Mouse (Mus musculus) MEL (cell line): ENCODE measurements around the gene Ptprk. TPM values are rescaled to one million over a fixed set of nuclear protein-coding genes. Genes with fewer than 3 reads are reported as not detected.

Experiments used
- DNase-seq: peaks from one replicate; pipeline ENCODE4 v3.0.0; 2011; ENCODE audit warnings: low read depth, low spot score
- H3K27ac ChIP-seq: 2 replicates; pipeline ENCODE4 v1.5.1; 2012; ENCODE audit warnings: low read depth, mild to moderate bottlenecking, control low read depth, low read length, moderate library complexity; ENCODE audit not compliant: control insufficient read depth
- H3K27me3 ChIP-seq, 2 experiments: fragments of 150-350 bp in 1 of 2; sonication (generic) in 1 of 2; 2 replicates each; pipeline ENCODE4 v1.6.1; 2012; ENCODE audit warnings: low read length in 2 of 2, mild to moderate bottlenecking in 2 of 2, improper control_type of control experiment in 1 of 2, moderate library complexity in 1 of 2; ENCODE audit not compliant: insufficient read depth in 2 of 2, control insufficient read depth in 1 of 2
- H3K36me3 ChIP-seq, 2 experiments: 2 replicates each; pipeline ENCODE4 v1.6.1; 2012 to 2014; ENCODE audit warnings: low read length in 2 of 2, improper control_type of control experiment in 1 of 2, inconsistent platforms in 1 of 2, mild to moderate bottlenecking in 1 of 2; ENCODE audit not compliant: insufficient read depth in 2 of 2, control insufficient read depth in 1 of 2
- H3K4me1 ChIP-seq, 2 experiments: fragments of 150-350 bp in 1 of 2; sonication (generic) in 1 of 2; 2 replicates each; pipeline ENCODE4 v1.6.1; 2012; ENCODE audit warnings: low read length in 2 of 2, improper control_type of control experiment in 1 of 2, mild to moderate bottlenecking in 1 of 2; ENCODE audit not compliant: insufficient read depth in 2 of 2, control insufficient read depth in 1 of 2
- H3K4me3 ChIP-seq, 2 experiments: fragments of 150-350 bp in 1 of 2; sonication (generic) in 1 of 2; 2 replicates each; pipeline ENCODE4 v1.5.1; 2012; ENCODE audit warnings: low read depth in 2 of 2, low read length in 2 of 2, mild to moderate bottlenecking in 2 of 2, moderate library complexity in 2 of 2, control low read depth in 1 of 2, improper control_type of control experiment in 1 of 2; ENCODE audit not compliant: control insufficient read depth in 1 of 2, insufficient read depth in 1 of 2
- H3K79me2 ChIP-seq: 2 replicates; pipeline ENCODE4 v1.6.1; 2012; ENCODE audit warnings: mild to moderate bottlenecking, low read length, moderate library complexity; ENCODE audit not compliant: control insufficient read depth, poor library complexity, insufficient read depth
- H3K9ac ChIP-seq: 2 replicates; pipeline ENCODE4 v1.6.1; 2012; ENCODE audit warnings: low read depth, mild to moderate bottlenecking, control low read depth, low read length, moderate library complexity; ENCODE audit not compliant: control insufficient read depth, poor library complexity, severe bottlenecking
- H3K9me3 ChIP-seq: fragments of 150-350 bp; sonication (generic); replicated peaks from 2 replicates; pipeline ENCODE4 v1.6.1; 2012; ENCODE audit warnings: mild to moderate bottlenecking, low read length, improper control_type of control experiment, moderate library complexity; ENCODE audit not compliant: insufficient read depth
- BHLHE40 ChIP-seq: IDR thresholded peaks from 2 replicates; pipeline ENCODE4 v1.6.1; 2012; ENCODE audit warnings: low read depth, mild to moderate bottlenecking, inconsistent platforms, low read length, improper control_type of control experiment, borderline replicate concordance
- CHD1 ChIP-seq: IDR thresholded peaks from 2 replicates; pipeline ENCODE4 v1.6.1; 2012; ENCODE audit warnings: low read depth, mild to moderate bottlenecking, inconsistent platforms, low read length, improper control_type of control experiment
- CTCF ChIP-seq, 3 experiments: IDR thresholded peaks in 2 of 3; conservative IDR thresholded peaks in 1 of 3; 2 replicates each; pipeline ENCODE4 v1.5.1; 2011 to 2012; ENCODE audit warnings: low read length in 3 of 3, low read depth in 2 of 3, mild to moderate bottlenecking in 2 of 3, improper control_type of control experiment in 1 of 3, inconsistent platforms in 1 of 3, mixed read lengths in 1 of 3, moderate library complexity in 1 of 3; ENCODE audit not compliant: control insufficient read depth in 1 of 3, insufficient read depth in 1 of 3, poor library complexity in 1 of 3, severe bottlenecking in 1 of 3
- E2F4 ChIP-seq: IDR thresholded peaks from 2 replicates; pipeline ENCODE4 v1.6.1; 2011; ENCODE audit warnings: low read depth, low read length, improper control_type of control experiment, borderline replicate concordance
- EP300 ChIP-seq, 2 experiments: IDR thresholded peaks; 2 replicates each; pipeline ENCODE4 v1.6.1; 2011; ENCODE audit warnings: improper control_type of control experiment in 2 of 2, low read length in 2 of 2, low read depth in 1 of 2, mild to moderate bottlenecking in 1 of 2
- GATA1 ChIP-seq: IDR thresholded peaks from 2 replicates; pipeline ENCODE4 v1.6.1; 2011; ENCODE audit warnings: low read depth, low read length, improper control_type of control experiment
- HCFC1 ChIP-seq: IDR thresholded peaks from 2 replicates; pipeline ENCODE4 v1.6.1; 2012; ENCODE audit warnings: low read depth, mild to moderate bottlenecking, inconsistent platforms, low read length, improper control_type of control experiment, moderate library complexity
- JUND ChIP-seq: IDR thresholded peaks from 2 replicates; pipeline ENCODE4 v1.6.1; 2011; ENCODE audit warnings: low read depth, mild to moderate bottlenecking, improper control_type of control experiment, low read length
- KAT2A ChIP-seq: conservative IDR thresholded peaks from 2 replicates; pipeline ENCODE4 v1.6.1; 2012; ENCODE audit warnings: low read depth, low read length, improper control_type of control experiment, inconsistent platforms
- MAFK ChIP-seq: IDR thresholded peaks from 2 replicates; pipeline ENCODE4 v1.6.1; 2011; ENCODE audit warnings: low read depth, mild to moderate bottlenecking, low read length, improper control_type of control experiment, borderline replicate concordance
- MEF2A ChIP-seq: IDR thresholded peaks from 2 replicates; pipeline ENCODE4 v1.6.1; 2014; ENCODE audit warnings: low read depth, mild to moderate bottlenecking, inconsistent platforms, low read length, improper control_type of control experiment; ENCODE audit not compliant: poor library complexity, insufficient replicate concordance, severe bottlenecking; ENCODE audit errors: extremely low read depth
- MXI1 ChIP-seq: IDR thresholded peaks from 2 replicates; pipeline ENCODE4 v1.6.1; 2011; ENCODE audit warnings: mild to moderate bottlenecking, low read depth, low read length, improper control_type of control experiment
- MYC ChIP-seq: IDR thresholded peaks from 2 replicates; pipeline ENCODE4 v1.6.1; 2011; ENCODE audit warnings: low read depth, mild to moderate bottlenecking, low read length, improper control_type of control experiment, moderate library complexity
- NELFE ChIP-seq: IDR thresholded peaks from 2 replicates; pipeline ENCODE4 v1.6.1; 2011; ENCODE audit warnings: low read depth, low read length, improper control_type of control experiment
- NRF1 ChIP-seq: IDR thresholded peaks from 2 replicates; pipeline ENCODE4 v1.6.1; 2014; ENCODE audit warnings: low read depth, mild to moderate bottlenecking, inconsistent platforms, low read length, improper control_type of control experiment, moderate library complexity; ENCODE audit not compliant: poor library complexity, insufficient read depth, severe bottlenecking
- POLR2AphosphoS2 ChIP-seq: IDR thresholded peaks from 2 replicates; pipeline ENCODE4 v1.6.1; 2011; ENCODE audit warnings: low read length, improper control_type of control experiment
- POLR2AphosphoS5 ChIP-seq: IDR thresholded peaks from 2 replicates; pipeline ENCODE4 v1.6.1; 2012; ENCODE audit warnings: low read depth, borderline replicate concordance, mild to moderate bottlenecking, inconsistent platforms, low read length, moderate library complexity, mixed read lengths
- RAD21 ChIP-seq: IDR thresholded peaks from 2 replicates; pipeline ENCODE4 v1.6.1; 2011; ENCODE audit warnings: mild to moderate bottlenecking, low read depth, low read length, improper control_type of control experiment
- SIN3A ChIP-seq: IDR thresholded peaks from 2 replicates; pipeline ENCODE4 v1.6.1; 2012; ENCODE audit warnings: low read length, improper control_type of control experiment, inconsistent platforms
- TBP ChIP-seq: IDR thresholded peaks from 2 replicates; pipeline ENCODE4 v1.8.0; 2011; ENCODE audit warnings: low read depth, low read length, improper control_type of control experiment
- TCF12 ChIP-seq: IDR thresholded peaks from 2 replicates; pipeline ENCODE4 v1.6.1; 2014; ENCODE audit warnings: low read depth, mild to moderate bottlenecking, inconsistent platforms, low read length, improper control_type of control experiment, moderate library complexity
- USF1 ChIP-seq: IDR thresholded peaks from 2 replicates; pipeline ENCODE4 v1.6.1; 2014; ENCODE audit warnings: low read depth, mild to moderate bottlenecking, inconsistent platforms, low read length, improper control_type of control experiment, moderate library complexity
- USF2 ChIP-seq, 2 experiments: IDR thresholded peaks; 2 replicates each; pipeline ENCODE4 v1.6.1; 2011 to 2012; ENCODE audit warnings: improper control_type of control experiment in 2 of 2, low read length in 2 of 2, borderline replicate concordance in 1 of 2, inconsistent platforms in 1 of 2, low read depth in 1 of 2, mild to moderate bottlenecking in 1 of 2; ENCODE audit not compliant: insufficient read depth in 1 of 2
- ZC3H11A ChIP-seq: IDR thresholded peaks from 2 replicates; pipeline ENCODE4 v1.6.1; 2012; ENCODE audit warnings: low read depth, mild to moderate bottlenecking, inconsistent platforms, low read length, improper control_type of control experiment
- ZMIZ1 ChIP-seq: IDR thresholded peaks from 2 replicates; pipeline ENCODE4 v1.6.1; 2012; ENCODE audit warnings: low read depth, mild to moderate bottlenecking, inconsistent platforms, low read length, improper control_type of control experiment, moderate library complexity
- ZNF384 ChIP-seq: IDR thresholded peaks from 2 replicates; pipeline ENCODE4 v1.6.1; 2012; ENCODE audit warnings: low read depth, mild to moderate bottlenecking, inconsistent platforms, low read length, improper control_type of control experiment
- polyA plus RNA-seq, 2 experiments: library from polyadenylated mRNA; stranded (reverse) in 1 of 2; unstranded in 1 of 2; fragments of >175 nt in 1 of 2; fragments of >200 nt in 1 of 2; gene quantifications; 2 replicates each; pipeline versions ENCODE4 v1.2.1 to v1.2.4; 2012; ENCODE audit warnings: low replicate concordance in 2 of 2, low read depth in 1 of 2; ENCODE audit not compliant: insufficient read length in 2 of 2, insufficient read depth in 1 of 2, missing spikeins in 1 of 2
- total RNA-seq: library from RNA; depleted of rRNA; stranded (reverse); fragments of 300-350 nt; gene quantifications from 2 replicates; pipeline ENCODE4 v1.2.3, GENCODE M21; 2012

Ptprk gene
- total and polyA plus RNA-seq, 3 experiments = under 0.01 TPM; not detected in 2

GRCm38 (mm10) chr10:28425371-28425770, 350.8 kb downstream of the Ptprk start:
- TF ChIP-seq JUND (no peak), CHD1 (no peak), ZMIZ1 (no peak), NRF1 (no peak), USF1 (no peak), KAT2A (no peak), SIN3A (no peak), GATA1 (no peak), CTCF (IDR thresholded peaks at IDR 0.05 in 2 of 3, conservative IDR thresholded peaks at IDR 0.05 in 1 of 3; ENCODE audit: control insufficient read depth in 1 of 3, insufficient read depth in 1 of 3, low read depth in 2 of 3, low read length in 3 of 3, poor library complexity in 1 of 3, severe bottlenecking in 1 of 3) (no peak), MEF2A (no peak), POLR2AphosphoS2 (no peak), EP300 (IDR thresholded peaks at IDR 0.05; ENCODE audit: low read depth in 1 of 2, low read length in 2 of 2) (no peak), NELFE (no peak), ZNF384 (no peak), E2F4 (no peak), TCF12 (no peak)
- Histone ChIP-seq H3K4me3 (no peak overlapping the region), H3K79me2 (no peaks in the 10 kb centered on the region), H3K27me3 (no peaks in the 10 kb centered on the region), H3K36me3 (no peaks in the 10 kb centered on the region), H3K9ac (no peak overlapping the region), H3K4me1 (no peaks in the 10 kb centered on the region), H3K27ac (no peak overlapping the region), H3K9me3 (no peaks in the 10 kb centered on the region)
- DNase-seq = no peak

- Histone ChIP-seq H3K27me3 (no peaks in the 10 kb centered on the region; a peak in 1 of 4 replicates), H3K9ac (no peak overlapping the region), H3K79me2 (no peaks in the 10 kb centered on the region), H3K4me3 (no peak overlapping the region), H3K9me3 (no peaks in the 10 kb centered on the region), H3K4me1 (no peaks in the 10 kb centered on the region), H3K27ac (no peak overlapping the region), H3K36me3 (no peaks in the 10 kb centered on the region)
- TF ChIP-seq MYC (no peak), MXI1 (no peak), EP300 (IDR thresholded peaks at IDR 0.05; ENCODE audit: low read depth in 1 of 2, low read length in 2 of 2) (no peak), POLR2AphosphoS5 (no peak), NRF1 (no peak), USF2 (IDR thresholded peaks at IDR 0.05; ENCODE audit: borderline replicate concordance in 1 of 2, insufficient read depth in 1 of 2, low read depth in 1 of 2, low read length in 2 of 2) (no peak), JUND (no peak), ZC3H11A (no peak), HCFC1 (no peak), BHLHE40 (no peak), E2F4 (no peak), TBP (no peak), GATA1 (no peak), MAFK (no peak), ZMIZ1 (no peak), KAT2A (no peak), RAD21 (no peak)
- DNase-seq = no peak
Measured at GRCm38 (mm10) chr10:28436084-28436483, 361.5 kb downstream of the Ptprk start.
